Mouse (Mus musculus) small intestine, adult 2 months (tissue): ENCODE data around the gene 4930519G04Rik.

Experiments
- CTCF ChIP-seq: fragments of 200-500 bp; IDR thresholded peaks from 2 replicates; pipeline ENCODE4 v1.5.1; 2012; ENCODE audit warnings: low read depth, mild to moderate bottlenecking, control low read depth, inconsistent platforms, low read length, moderate library complexity, mixed read lengths; ENCODE audit not compliant: insufficient replicate concordance, insufficient read length; ENCODE audit errors: extremely low read depth
- POLR2A ChIP-seq: fragments of 200-500 bp; IDR thresholded peaks from 2 replicates; pipeline ENCODE4 v1.6.1; 2012; ENCODE audit warnings: low read depth, mild to moderate bottlenecking, control low read depth, inconsistent platforms, low read length, moderate library complexity

DNA sequence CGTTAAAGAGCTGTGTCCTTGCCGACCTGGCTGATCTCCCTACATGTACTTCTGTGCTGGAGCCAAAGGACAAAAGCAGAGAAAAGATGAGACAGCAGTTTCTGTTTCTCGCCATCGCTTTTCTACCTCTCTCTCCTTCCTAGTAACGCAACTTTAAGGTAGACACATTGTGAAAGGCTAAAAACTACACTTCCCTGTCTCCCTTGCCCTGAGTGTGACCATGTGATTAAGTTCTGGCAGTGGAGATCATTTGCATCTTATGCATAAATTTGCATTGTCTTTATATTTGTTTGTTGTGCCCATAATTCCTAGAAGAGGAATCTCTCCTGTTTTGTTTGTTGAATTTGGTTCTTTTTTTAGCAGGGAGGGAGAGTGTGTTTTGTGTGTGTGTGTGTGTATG, 62.4 kb downstream of the 4930519G04Rik start:
- TF ChIP-seq CTCF (no peak), POLR2A (no peak)
